Mouse (Mus musculus) embryonic facial prominence, embryonic 15.5 days (tissue): ENCODE results near the gene Serpinb11. TPM values are rescaled to one million over a fixed set of nuclear protein-coding genes. Genes with fewer than 3 reads are reported as not detected.

ENCODE experiments used
- ATAC-seq: fragments of 200-750 bp; cut with Nextera tagmentation; 2 replicates; pipeline ENCODE4 v1.8.0; 2017; ENCODE audit warnings: low read depth, moderate TSS enrichment; ENCODE audit not compliant: insufficient number of reproducible peaks, low FRiP score, low TSS enrichment
- H3K27ac ChIP-seq: fragments of 300-500 bp; sonication (generic); replicated peaks from 2 replicates; pipeline ENCODE4 v1.5.1; 2015; ENCODE audit warnings: mild to moderate bottlenecking, inconsistent platforms
- H3K27me3 ChIP-seq: fragments of 300-500 bp; sonication (generic); 2 replicates; pipeline ENCODE4 v1.6.1; 2015; ENCODE audit warnings: inconsistent platforms
- H3K36me3 ChIP-seq: fragments of 300-500 bp; sonication (generic); 2 replicates; pipeline ENCODE4 v1.6.1; 2015; ENCODE audit warnings: mild to moderate bottlenecking, inconsistent platforms
- H3K4me1 ChIP-seq: fragments of 300-500 bp; sonication (generic); 2 replicates; pipeline ENCODE4 v1.6.1; 2015; ENCODE audit warnings: inconsistent platforms
- H3K4me2 ChIP-seq: fragments of 300-500 bp; sonication (generic); replicated peaks from 2 replicates; pipeline ENCODE4 v1.6.1; 2015; ENCODE audit warnings: mild to moderate bottlenecking, inconsistent platforms
- H3K4me3 ChIP-seq: fragments of 300-500 bp; sonication (generic); replicated peaks from 2 replicates; pipeline ENCODE4 v1.5.1; 2015; ENCODE audit warnings: mild to moderate bottlenecking, inconsistent platforms
- H3K9ac ChIP-seq: fragments of 300-500 bp; sonication (generic); 2 replicates; pipeline ENCODE4 v1.6.1; 2015; ENCODE audit warnings: inconsistent platforms
- H3K9me3 ChIP-seq: fragments of 300-500 bp; sonication (generic); replicated peaks from 2 replicates; pipeline ENCODE4 v1.6.1; 2016; ENCODE audit warnings: inconsistent platforms
- WGBS: fragments of 180-500 bp; shearing (Covaris S2); methylation state at CpG from one replicate; pipeline ENCODE4 v1.1.7; 2015; 5-methylcytosine and 5-hydroxymethylcytosine counted together
- polyA plus RNA-seq: library from polyadenylated mRNA; unstranded; fragments of >200 nt; fragmentation: Nextera tagmentation; extraction: Ambion mirVana; gene quantifications from 2 replicates; pipeline ENCODE4 v1.2.1, GENCODE M21; 2015

The Serpinb11 gene
- polyA plus RNA-seq, 1 experiment from 2014 or later, result 34.7 TPM

GRCm38 (mm10) chr1:107384532-107384931 lies 23.5 kb downstream of the Serpinb11 start:
- Histone ChIP-seq H3K9ac (no peak overlapping the region), H3K4me2 (no peak overlapping the region), H3K9me3 (no peaks in the 10 kb centered on the region), H3K36me3 (no peaks in the 10 kb centered on the region), H3K4me1 (no peaks in the 10 kb centered on the region), H3K4me3 (no peak overlapping the region), H3K27me3 (no peaks in the 10 kb centered on the region), H3K27ac (no peak overlapping the region)
- 91% methylated on average over 9 of the region's 9 CpGs for WGBS
- ATAC-seq, result no peak

GRCm38 (mm10) chr1:107389753-107390152 lies 28.8 kb downstream of the Serpinb11 start:
- no peak overlapping the region for H3K27ac ChIP-seq
- H3K9me3 ChIP-seq, result no peaks in the 10 kb centered on the region
- no peaks in the 10 kb centered on the region for H3K36me3 ChIP-seq
- no peaks in the 10 kb centered on the region for H3K27me3 ChIP-seq
- H3K4me1 ChIP-seq, result no peaks in the 10 kb centered on the region
- peak; percentile 24; the same call in 1 of the 2 replicates for ATAC-seq
- no peak overlapping the region for H3K4me3 ChIP-seq
- no peak overlapping the region for H3K9ac ChIP-seq
- WGBS, result 50% methylated on average over 2 of the region's 2 CpGs
- no peak overlapping the region for H3K4me2 ChIP-seq

- Histone ChIP-seq H3K9me3 (no peaks in the 10 kb centered on the region), H3K4me2 (no peak overlapping the region), H3K27ac (no peak overlapping the region), H3K4me3 (no peak overlapping the region), H3K36me3 (no peaks in the 10 kb centered on the region), H3K9ac (no peak overlapping the region), H3K4me1 (no peaks in the 10 kb centered on the region), H3K27me3 (no peaks in the 10 kb centered on the region)
- no peak for ATAC-seq
- 67% methylated on average over 1 of the region's 1 CpGs for WGBS
These were observed 36.5 kb downstream of the Serpinb11 start for GRCm38 (mm10) chr1:107397481-107397880.

- ATAC-seq, result no peak
- Histone ChIP-seq H3K9ac (no peak within 1 kb of the TSS), H3K4me2 (no peak within 1 kb of the TSS), H3K9me3 (no peaks in the 10 kb centered on the region), H3K27me3 (no peaks in the 10 kb centered on the region), H3K4me1 (no peaks in the 10 kb centered on the region), H3K27ac (no peak within 1 kb of the TSS), H3K4me3 (no peak within 1 kb of the TSS), H3K36me3 (no peaks in the 10 kb centered on the region)
- 67% methylated on average over 3 of the region's 3 CpGs for WGBS
These were observed 38.4 kb downstream of the Serpinb11 start, which contains the start of gene Serpinb7 for GRCm38 (mm10) chr1:107399355-107399754. TSS of gene Serpinb7 (plus strand) at chr1:107399655.

- ATAC-seq, result no peak
- H3K4me2 ChIP-seq, result no peak overlapping the region
- no peaks in the 10 kb centered on the region for H3K27me3 ChIP-seq
- no peak overlapping the region for H3K27ac ChIP-seq
- H3K9ac ChIP-seq, result no peak overlapping the region
- no peaks in the 10 kb centered on the region for H3K4me1 ChIP-seq
- H3K9me3 ChIP-seq, result no peaks in the 10 kb centered on the region
- WGBS, result 60% methylated on average over 4 of the region's 4 CpGs
- H3K36me3 ChIP-seq, result no peaks in the 10 kb centered on the region
- H3K4me3 ChIP-seq, result no peak overlapping the region
These were observed 41.1 kb downstream of the Serpinb11 start for GRCm38 (mm10) chr1:107402082-107402481.

GRCm38 (mm10) chr1:107414650-107415049 lies 53.7 kb downstream of the Serpinb11 start:
- Histone ChIP-seq H3K4me3 (no peak overlapping the region), H3K36me3 (no peaks in the 10 kb centered on the region), H3K4me1 (no peaks in the 10 kb centered on the region), H3K27me3 (no peaks in the 10 kb centered on the region), H3K9ac (no peak overlapping the region), H3K9me3 (no peaks in the 10 kb centered on the region), H3K4me2 (no peak overlapping the region), H3K27ac (no peak overlapping the region)
- 21% methylated on average over 1 of the region's 1 CpGs for WGBS
- no peak for ATAC-seq

GRCm38 (mm10) chr1:107422487-107422886 lies 61.5 kb downstream of the Serpinb11 start:
- Histone ChIP-seq H3K4me2 (no peak overlapping the region), H3K9ac (no peak overlapping the region), H3K27ac (no peak overlapping the region), H3K36me3 (no peaks in the 10 kb centered on the region), H3K27me3 (no peaks in the 10 kb centered on the region), H3K9me3 (no peaks in the 10 kb centered on the region), H3K4me1 (no peaks in the 10 kb centered on the region), H3K4me3 (no peak overlapping the region)
- no peak for ATAC-seq
- WGBS, result 69% methylated on average over 4 of the region's 4 CpGs

Other genes starting within 250 kb of the Serpinb11 start
- 6.2 and 7.4 TPM in 2 replicates for gene Serpinb3b, start 82.8 kb upstream of the Serpinb11 start, polyA plus RNA-seq
- 4.1 and 5.2 TPM in 2 replicates for gene Serpinb3c, start 82.8 kb upstream of the Serpinb11 start, polyA plus RNA-seq
- 28.8 and 32.8 TPM in 2 replicates for gene Serpinb7, start 38.5 kb downstream of the Serpinb11 start, polyA plus RNA-seq
- gene Serpinb2, start 150.2 kb downstream of the Serpinb11 start, polyA plus RNA-seq, result 13.2 and 15.2 TPM in 2 replicates
- gene Serpinb8, start 228.8 kb downstream of the Serpinb11 start, polyA plus RNA-seq, result 12.8 and 20.2 TPM in 2 replicates